Comparison of ENCODE assay signal across 8 mouse cellular contexts in the genomic region with DNA sequence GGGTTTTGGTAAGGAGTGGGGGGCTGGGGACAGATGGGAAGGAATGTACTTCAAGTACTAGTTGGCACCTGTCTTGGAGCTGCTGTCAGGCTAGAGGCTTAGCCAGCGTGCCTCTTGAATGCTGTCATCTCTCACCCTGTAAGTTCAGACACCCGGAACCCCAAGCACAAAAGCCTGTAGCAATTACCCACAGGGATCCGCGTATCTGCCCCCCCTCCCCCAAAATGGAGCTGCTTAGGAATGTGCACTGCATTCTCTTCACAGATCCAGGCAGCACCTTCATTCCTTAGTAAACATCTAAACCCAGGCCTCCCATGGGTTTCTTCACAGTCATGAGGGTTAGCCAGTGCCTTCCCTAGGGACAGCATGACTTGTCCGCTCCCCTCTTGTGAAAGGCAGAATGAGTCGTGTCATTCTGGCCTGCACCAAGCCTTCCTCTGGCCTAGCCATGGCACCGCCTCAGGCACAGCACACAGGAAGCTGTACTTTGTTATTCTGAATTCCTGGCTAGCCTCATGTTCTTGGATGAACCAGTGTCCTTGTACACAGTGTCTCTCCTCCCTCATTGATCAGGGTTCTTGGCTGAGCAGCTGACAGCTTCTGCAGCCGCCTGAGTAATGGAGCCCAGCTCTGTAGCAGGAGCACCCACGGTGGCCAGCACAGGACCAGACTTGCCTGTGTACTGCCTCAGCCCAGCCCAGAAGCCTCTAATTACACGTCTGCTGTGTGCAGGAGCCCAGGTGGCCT. TPM values are rescaled to one million over a fixed set of nuclear protein-coding genes. Genes with fewer than 3 reads are reported as not detected.
DNase-seq lines count a peak whose midpoint lies in the region; ATAC-seq and TF ChIP-seq lines count a peak whose summit lies in the region.

No protein-coding gene starts in this region.

- TF ChIP-seq CTCF in kidney, postnatal 0 days (IDR thresholded peaks at IDR 0.05; ENCODE audit: low read depth), result no peak

- H3K9me3 ChIP-seq in heart, embryonic 14.5 days (ENCODE audit: control insufficient read depth, low read length), result no peaks in the 10 kb centered on the region
- H3K9me3 ChIP-seq in kidney, postnatal 0 days (replicated peaks; ENCODE audit: low read length), result no peaks in the 10 kb centered on the region

- DNase-seq in ovary, adult 18-20 months (ENCODE audit: low spot score), result peak; percentile 57
- no peak for DNase-seq in ovary, postnatal 14 days (ENCODE audit: low spot score)
- DNase-seq in embryo, embryonic 10.5 days (ENCODE audit: low spot score), result peak; percentile 39
- peak; percentile 42 for DNase-seq in kidney, postnatal 0 days (ENCODE audit: low spot score)
- peak; percentile 65 for DNase-seq in lung, postnatal 14 days
- DNase-seq in spleen, postnatal 36 days (ENCODE audit: low spot score in 2 of 2), result no peak

- peak overlapping the region; percentile 9 to 58; a peak in 3 of 4 replicates for H3K27ac ChIP-seq in heart, embryonic 14.5 days (replicated peaks in 1 of 2; ENCODE audit: control insufficient read depth in 1 of 2, insufficient read depth in 1 of 2, low read depth in 2 of 2, low read length in 2 of 2)
- peak overlapping the region; percentile 6 for H3K27ac ChIP-seq in kidney, postnatal 0 days

- peaks cover 25 to 26% of the 10 kb centered on the region in 2 experiments for H3K4me1 ChIP-seq in heart, embryonic 14.5 days (ENCODE audit: control insufficient read depth in 2 of 2, insufficient read depth in 2 of 2, low read length in 2 of 2)
- H3K4me1 ChIP-seq in kidney, postnatal 0 days (replicated peaks; ENCODE audit: insufficient read depth, low read length), result peaks cover 26% of the 10 kb centered on the region; the same call in 1 of the 2 replicates

- no peak overlapping the region for H3K4me2 ChIP-seq in heart, embryonic 14.5 days (ENCODE audit: low read length)
- no peak overlapping the region for H3K4me2 ChIP-seq in kidney, postnatal 0 days (ENCODE audit: low read length)

- peaks cover 22% of the 10 kb centered on the region for H3K36me3 ChIP-seq in heart, embryonic 14.5 days (ENCODE audit: control insufficient read depth, insufficient read depth, low read length)
- peaks cover 15% of the 10 kb centered on the region; the same call in 1 of the 2 replicates for H3K36me3 ChIP-seq in kidney, postnatal 0 days (ENCODE audit: insufficient read depth, low read length)

- peak; percentile 37 for ATAC-seq in heart, embryonic 14.5 days (ENCODE audit: insufficient number of reproducible peaks, insufficient read depth, low FRiP score, low read depth)
- ATAC-seq in kidney, postnatal 0 days (replicated peaks; ENCODE audit: low FRiP score, low read depth), result peak; percentile 60
- ATAC-seq in granulocyte monocyte progenitor cell, adult 5-6 weeks (replicated peaks; ENCODE audit: poor library complexity, severe bottlenecking), result no peak

- H3K9ac ChIP-seq in heart, embryonic 14.5 days (ENCODE audit: low read length), result peak overlapping the region; percentile 2; the same call in 1 of the 2 replicates
- no peak overlapping the region for H3K9ac ChIP-seq in kidney, postnatal 0 days (ENCODE audit: low read depth, low read length)

- H3K27me3 ChIP-seq in heart, embryonic 14.5 days (ENCODE audit: control insufficient read depth, insufficient read depth, low read length), result no peaks in the 10 kb centered on the region
- no peaks in the 10 kb centered on the region for H3K27me3 ChIP-seq in kidney, postnatal 0 days (ENCODE audit: insufficient read depth, low read length)

- 22% methylated on average over 10 of the region's 10 CpGs for WGBS in heart, embryonic 14.5 days
- WGBS in kidney, postnatal 0 days, result 40% methylated on average over 10 of the region's 10 CpGs

- H3K4me3 ChIP-seq in heart, embryonic 14.5 days (ENCODE audit: control insufficient read depth in 1 of 2, insufficient read depth in 1 of 2, low read depth in 1 of 2, low read length in 2 of 2), result no peak overlapping the region
- no peak overlapping the region for H3K4me3 ChIP-seq in kidney, postnatal 0 days (replicated peaks; ENCODE audit: low read depth, low read length)

RNA-seq across cellular contexts. Expression of a gene that starts 17.8 kb away (rescaled TPM):
- polyA plus RNA-seq in heart, embryonic 14.5 days (2014; fragmentation: Nextera tagmentation; extraction: Ambion mirVana), result 9.4 and 10.7 TPM in 2 replicates
- polyA plus RNA-seq in kidney, postnatal 0 days (2015; fragmentation: Nextera tagmentation; extraction: Ambion mirVana), result 34.1 and 35.5 TPM in 2 replicates
- total RNA-seq in granulocyte monocyte progenitor cell, adult 5-6 weeks (2014; fragmentation: Nextera tagmentation), result 0.84 TPM in 1 of 2 replicates, not detected in the other
- 0.52 and 1.2 TPM in 2 replicates for total RNA-seq in granulocyte monocyte progenitor cell, adult 5-6 weeks (2017)

RNA-seq across cellular contexts. Expression of a gene that starts 42.7 kb away (rescaled TPM):
- 333 and 351 TPM in 2 replicates for polyA plus RNA-seq in heart, embryonic 14.5 days (2014; fragmentation: Nextera tagmentation; extraction: Ambion mirVana)
- 419 and 424 TPM in 2 replicates for polyA plus RNA-seq in kidney, postnatal 0 days (2015; fragmentation: Nextera tagmentation; extraction: Ambion mirVana)
- total RNA-seq in granulocyte monocyte progenitor cell, adult 5-6 weeks (2014; fragmentation: Nextera tagmentation), result 284 and 328 TPM in 2 replicates
- 431 and 435 TPM in 2 replicates for total RNA-seq in granulocyte monocyte progenitor cell, adult 5-6 weeks (2017)

RNA-seq across cellular contexts. Expression of a gene that starts 42.8 kb away (rescaled TPM):
- 1.8 and 2.1 TPM in 2 replicates for polyA plus RNA-seq in heart, embryonic 14.5 days (2014; fragmentation: Nextera tagmentation; extraction: Ambion mirVana)
- polyA plus RNA-seq in kidney, postnatal 0 days (2015; fragmentation: Nextera tagmentation; extraction: Ambion mirVana), result 0.13 TPM in 2 replicates
- total RNA-seq in granulocyte monocyte progenitor cell, adult 5-6 weeks (2014; fragmentation: Nextera tagmentation), result not detected in 2 replicates
- not detected in 2 replicates for total RNA-seq in granulocyte monocyte progenitor cell, adult 5-6 weeks (2017)

Comparison
In these comparisons a context has a peak if more than half of its experiments do, and no peak if none do; other contexts are left out.
1. DNase-seq: peak in ovary, adult 18-20 months (single experiment), embryo, embryonic 10.5 days (single experiment), kidney, postnatal 0 days (single experiment) and lung, postnatal 14 days (single experiment); none in ovary, postnatal 14 days (single experiment) and spleen, postnatal 36 days (0 of 2).